Mouse (Mus musculus) lung, postnatal 0 days (tissue): ENCODE measurements at regions not wholly inside any gene's neighbourhood (a gene's known extent, or its start where the extent isn't known, plus 50 kb on each side); places are given as distances from the start of the nearest gene placed in this dataset.

ENCODE experiments used
- CTCF ChIP-seq: IDR thresholded peaks from 2 replicates; pipeline ENCODE4 v1.5.1; 2016; ENCODE audit warnings: antibody characterized with exemption, mild to moderate bottlenecking
- EP300 ChIP-seq: IDR thresholded peaks from 2 replicates; pipeline ENCODE4 v1.6.1; 2016; ENCODE audit warnings: antibody characterized with exemption, mild to moderate bottlenecking, control low read depth

GRCm38 (mm10) chr16:30177769-30178168 lies 89.5 kb downstream of the Cpn2 start:
- TF ChIP-seq CTCF (no peak), EP300 (no peak)
